Mouse (Mus musculus) limb, embryonic 14.5 days (tissue): Measurements from ENCODE around the gene Lnpep. TPM values are rescaled to one million over a fixed set of nuclear protein-coding genes. Genes with fewer than 3 reads are reported as not detected.

Experiments used
- ATAC-seq: fragments of 200-750 bp; cut with Nextera tagmentation; 2 replicates; pipeline ENCODE4 v1.8.0; 2017; ENCODE audit warnings: low read depth, moderate number of reproducible peaks, moderate TSS enrichment; ENCODE audit not compliant: low FRiP score
- DNase-seq: peaks from one replicate; pipeline ENCODE4 v3.0.0-alpha.2; 2015; ENCODE audit warnings: low spot score
- H3K27ac ChIP-seq: fragments of 300-500 bp; sonication (generic); replicated peaks from 2 replicates; pipeline ENCODE4 v1.5.1; 2014; ENCODE audit warnings: low read depth, mild to moderate bottlenecking, low read length, moderate library complexity, mixed read lengths
- H3K27me3 ChIP-seq: fragments of 300-500 bp; sonication (generic); 2 replicates; pipeline ENCODE4 v1.6.1; 2014; ENCODE audit warnings: low read length, mixed read lengths; ENCODE audit not compliant: control insufficient read depth, insufficient read depth
- H3K36me3 ChIP-seq: fragments of 300-500 bp; sonication (generic); 2 replicates; pipeline ENCODE4 v1.6.1; 2014; ENCODE audit warnings: mild to moderate bottlenecking, low read length, moderate library complexity, mixed read lengths; ENCODE audit not compliant: control insufficient read depth, insufficient read depth
- H3K4me1 ChIP-seq: fragments of 300-500 bp; sonication (generic); 2 replicates; pipeline ENCODE4 v1.6.1; 2014; ENCODE audit warnings: antibody characterized with exemption, low read length, mixed read lengths; ENCODE audit not compliant: control insufficient read depth, insufficient read depth
- H3K4me2 ChIP-seq: fragments of 300-500 bp; sonication (generic); replicated peaks from 2 replicates; pipeline ENCODE4 v1.6.1; 2014; ENCODE audit warnings: low read depth, mild to moderate bottlenecking, low read length, moderate library complexity; ENCODE audit not compliant: severe bottlenecking
- H3K4me3 ChIP-seq: fragments of 300-500 bp; sonication (generic); replicated peaks from 2 replicates; pipeline ENCODE4 v1.5.1; 2014; ENCODE audit warnings: low read length
- H3K9ac ChIP-seq: fragments of 300-500 bp; sonication (generic); 2 replicates; pipeline ENCODE4 v1.6.1; 2014; ENCODE audit warnings: mild to moderate bottlenecking, low read depth, low read length, moderate library complexity; ENCODE audit not compliant: severe bottlenecking
- H3K9me3 ChIP-seq: fragments of 300-500 bp; sonication (generic); 2 replicates; pipeline ENCODE4 v1.6.1; 2016; ENCODE audit warnings: low read length; ENCODE audit not compliant: control insufficient read depth
- POLR2A ChIP-seq: fragments of 200-500 bp; IDR thresholded peaks from 2 replicates; pipeline ENCODE4 v1.8.0; 2012; ENCODE audit warnings: inconsistent platforms, mild to moderate bottlenecking, moderate library complexity, borderline replicate concordance; ENCODE audit not compliant: insufficient read depth, insufficient read length; ENCODE audit errors: extremely low read depth
- WGBS: fragments of 180-500 bp; shearing (Covaris S2); extraction: QIAGEN DNeasy Blood & Tissue Kit; methylation state at CpG from one replicate; pipeline ENCODE4 v1.1.7; 2014; 5-methylcytosine and 5-hydroxymethylcytosine counted together
- polyA plus RNA-seq, 2 experiments: library from polyadenylated mRNA; depleted of rRNA in 1 of 2; stranded (reverse) in 1 of 2; unstranded in 1 of 2; fragments of >200 nt; fragmentation: Nextera tagmentation in 1 of 2; extraction: Ambion mirVana in 1 of 2; gene quantifications; 2 replicates each; pipeline versions ENCODE4 v1.2.1 to v1.2.3; 2012 to 2014

The Lnpep gene
- polyA plus RNA-seq, 2 experiments, result 10.5 to 14.0 TPM

DNA sequence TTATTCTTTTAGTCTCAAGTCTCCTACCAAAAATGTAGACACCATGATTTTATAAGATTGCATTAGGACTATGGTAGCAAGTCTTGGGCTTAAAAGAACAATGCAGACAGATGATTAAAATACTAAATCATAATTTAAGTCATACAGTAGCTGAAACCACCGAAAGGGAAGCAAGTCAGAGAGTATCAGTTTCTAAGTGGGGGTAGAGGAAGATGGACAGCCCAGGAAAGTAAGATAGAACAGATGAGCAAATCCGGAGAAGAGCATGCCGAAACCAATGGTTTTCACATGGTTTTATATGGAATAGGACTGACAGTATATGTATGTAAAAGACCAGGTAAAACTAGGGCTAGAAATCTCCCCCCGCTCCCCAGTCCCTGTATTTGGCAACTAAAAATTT, 39.7 kb downstream of the Lnpep start:
- Histone ChIP-seq H3K36me3 (no peaks in the 10 kb centered on the region), H3K27me3 (no peaks in the 10 kb centered on the region), H3K9ac (no peak overlapping the region), H3K4me2 (no peak overlapping the region), H3K27ac (no peak overlapping the region), H3K4me3 (no peak overlapping the region), H3K9me3 (no peaks in the 10 kb centered on the region), H3K4me1 (no peaks in the 10 kb centered on the region)
- 84% methylated on average over 4 of the region's 4 CpGs for WGBS
- no peak for DNase-seq
- no peak for ATAC-seq
- no peak for TF ChIP-seq POLR2A

GRCm38 (mm10) chr17:17583896-17584295, 41.0 kb downstream of the Lnpep start:
- Histone ChIP-seq H3K9ac (no peak overlapping the region), H3K36me3 (peaks cover 3% of the 10 kb centered on the region), H3K27me3 (no peaks in the 10 kb centered on the region), H3K4me1 (no peaks in the 10 kb centered on the region), H3K27ac (no peak overlapping the region), H3K4me3 (no peak overlapping the region), H3K4me2 (no peak overlapping the region), H3K9me3 (no peaks in the 10 kb centered on the region)
- no peak for TF ChIP-seq POLR2A
- ATAC-seq (no peak), DNase-seq (no peak)
- WGBS, result 57% methylated on average over 2 of the region's 2 CpGs

- Histone ChIP-seq H3K4me1 (no peaks in the 10 kb centered on the region), H3K36me3 (peaks cover 17% of the 10 kb centered on the region), H3K9me3 (no peaks in the 10 kb centered on the region), H3K27ac (no peak overlapping the region), H3K9ac (no peak overlapping the region), H3K4me2 (no peak overlapping the region), H3K27me3 (no peaks in the 10 kb centered on the region), H3K4me3 (no peak overlapping the region)
- TF ChIP-seq POLR2A, result no peak
- DNase-seq, result no peak
- 91% methylated on average over 3 of the region's 3 CpGs for WGBS
- ATAC-seq, result no peak
These were observed 43.6 kb downstream of the Lnpep start for GRCm38 (mm10) chr17:17581234-17581633.

- no peak overlapping the region for H3K4me3 ChIP-seq
- no peaks in the 10 kb centered on the region for H3K27me3 ChIP-seq
- no peak overlapping the region for H3K27ac ChIP-seq
- TF ChIP-seq POLR2A, result no peak
- peaks cover 5% of the 10 kb centered on the region; the same call in 1 of the 2 replicates for H3K4me1 ChIP-seq
- ATAC-seq (no peak), DNase-seq (no peak)
- H3K4me2 ChIP-seq, result no peak overlapping the region
- H3K9me3 ChIP-seq, result no peaks in the 10 kb centered on the region
- 94% methylated on average over 9 of the region's 9 CpGs for WGBS
- no peak overlapping the region for H3K9ac ChIP-seq
- H3K36me3 ChIP-seq, result peaks cover 51% of the 10 kb centered on the region
These were observed 48.5 kb downstream of the Lnpep start for GRCm38 (mm10) chr17:17576399-17576798.

GRCm38 (mm10) chr17:17567071-17567470, 57.8 kb downstream of the Lnpep start:
- no peak overlapping the region for H3K27ac ChIP-seq
- H3K4me2 ChIP-seq, result no peak overlapping the region
- 41% methylated on average over 3 of the region's 3 CpGs for WGBS
- no peak overlapping the region for H3K9ac ChIP-seq
- no peaks in the 10 kb centered on the region for H3K4me1 ChIP-seq
- H3K9me3 ChIP-seq, result no peaks in the 10 kb centered on the region
- ATAC-seq, result no peak
- H3K4me3 ChIP-seq, result no peak overlapping the region
- no peak for TF ChIP-seq POLR2A
- DNase-seq, result peak; percentile 84
- no peaks in the 10 kb centered on the region for H3K27me3 ChIP-seq
- H3K36me3 ChIP-seq, result peaks cover 47% of the 10 kb centered on the region

DNA sequence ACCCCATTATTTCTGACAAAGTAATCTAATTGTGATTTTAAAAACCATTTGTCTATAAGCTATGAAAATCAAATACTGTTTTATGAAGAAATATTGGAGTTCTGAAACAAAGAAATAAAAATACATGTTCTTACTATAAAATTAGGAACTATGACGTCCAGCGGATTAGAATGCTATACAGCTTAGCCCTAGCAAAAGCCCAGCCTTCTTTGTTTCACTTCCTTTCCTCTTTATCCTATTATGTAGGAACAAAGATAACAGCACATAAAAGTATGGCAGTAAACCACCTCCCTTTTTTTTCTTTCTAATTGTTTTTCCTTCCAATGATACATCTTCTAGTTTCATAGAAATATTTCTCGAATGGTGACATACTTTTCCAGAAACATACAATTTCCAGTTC, 75.9 kb downstream of the Lnpep start:
- DNase-seq (no peak), ATAC-seq (no peak)
- no peak overlapping the region for H3K27ac ChIP-seq
- 82% methylated on average over 3 of the region's 3 CpGs for WGBS
- H3K4me2 ChIP-seq, result no peak overlapping the region
- H3K27me3 ChIP-seq, result no peaks in the 10 kb centered on the region
- no peaks in the 10 kb centered on the region for H3K9me3 ChIP-seq
- H3K4me3 ChIP-seq, result no peak overlapping the region
- H3K4me1 ChIP-seq, result no peaks in the 10 kb centered on the region
- no peak overlapping the region for H3K9ac ChIP-seq
- peaks cover 25% of the 10 kb centered on the region for H3K36me3 ChIP-seq
- TF ChIP-seq POLR2A, result no peak
